Mouse (Mus musculus) layer of hippocampus, adult 9-11 months (tissue): ENCODE data around the gene Zcchc17.

Experiments
- DNase-seq: peaks from one replicate; pipeline ENCODE4 v3.0.0; 2022

The Zcchc17 gene

GRCm38 (mm10) chr4:130359486-130360237 is at the start of gene Zcchc17, which contains the start of gene Snrnp40:
Gene Zcchc17 (minus strand): TSS chr4:130359943.
Gene Snrnp40 (plus strand): TSS chr4:130360132.
- peak; percentile 99 for DNase-seq

GRCm38 (mm10) chr4:130391265-130391664 is 31.5 kb upstream of the Zcchc17 start:
- DNase-seq: no peak

DNA sequence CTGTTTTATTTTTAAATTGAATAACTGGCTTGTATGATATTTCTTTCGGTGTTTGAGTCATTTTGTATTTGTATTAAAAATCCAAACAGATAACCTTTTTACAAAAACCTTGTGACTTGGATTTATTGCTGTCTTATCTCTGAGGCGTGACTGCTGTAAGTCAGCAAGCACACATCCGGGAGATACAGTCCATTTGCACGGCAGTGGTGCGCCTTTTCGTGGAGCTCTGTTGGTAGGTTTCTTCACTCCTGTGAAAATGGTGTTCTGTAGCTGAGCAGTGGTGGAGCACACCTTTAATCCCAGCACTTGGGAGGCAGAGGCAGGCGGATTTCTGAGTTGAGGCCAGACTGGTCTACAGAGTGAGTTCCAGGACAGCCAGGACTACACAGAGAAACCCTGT is 30.2 kb upstream of the Zcchc17 start:
- no peak for DNase-seq

- DNase-seq: peak; percentile 67
Observed at GRCm38 (mm10) chr4:130389496-130389895, 29.8 kb upstream of the Zcchc17 start.

- DNase-seq: no peak
Observed at GRCm38 (mm10) chr4:130387256-130387655, 27.5 kb upstream of the Zcchc17 start.

- no peak for DNase-seq
Observed at GRCm38 (mm10) chr4:130380418-130380817, 20.7 kb upstream of the Zcchc17 start.

DNA sequence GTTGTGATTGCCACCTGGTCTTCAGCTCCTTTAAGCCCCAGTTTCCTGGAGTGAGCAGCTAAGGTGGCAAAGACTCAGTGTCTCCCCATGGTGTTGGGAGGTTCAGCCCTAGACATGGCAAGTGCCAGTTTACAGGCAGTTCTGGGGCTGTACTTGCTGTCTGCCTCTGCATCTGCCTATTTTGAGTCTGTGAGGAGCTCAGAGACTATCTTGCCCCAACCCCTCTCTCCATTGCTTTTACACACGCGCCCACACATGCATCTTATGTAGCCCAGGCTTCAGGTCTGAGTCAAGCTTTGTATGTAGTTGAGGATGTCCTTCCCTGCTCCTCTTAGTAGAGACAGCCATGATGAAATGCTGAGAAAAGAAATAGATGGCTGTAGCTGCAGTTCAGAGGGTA is 19.4 kb upstream of the Zcchc17 start:
- DNase-seq: no peak

DNA sequence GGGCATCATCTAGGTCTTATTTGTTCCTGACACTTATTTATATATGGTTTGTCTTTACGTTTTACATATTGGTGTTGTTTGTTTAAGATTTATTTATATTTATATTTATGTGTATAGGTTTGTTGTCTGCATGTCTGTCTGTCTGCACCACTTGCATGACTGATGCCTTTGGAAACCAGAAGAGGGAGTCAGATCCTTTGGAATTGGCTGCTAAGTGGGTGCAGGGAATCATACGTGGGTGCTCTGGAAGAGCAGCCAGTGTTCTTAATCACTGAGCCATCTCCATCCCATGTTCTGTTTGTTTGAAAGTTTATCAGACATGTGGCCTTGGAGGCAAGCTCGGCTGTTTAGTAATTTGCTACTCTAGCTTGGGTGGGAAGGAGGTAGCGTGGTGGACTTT is 17.8 kb upstream of the Zcchc17 start:
- DNase-seq: no peak

DNA sequence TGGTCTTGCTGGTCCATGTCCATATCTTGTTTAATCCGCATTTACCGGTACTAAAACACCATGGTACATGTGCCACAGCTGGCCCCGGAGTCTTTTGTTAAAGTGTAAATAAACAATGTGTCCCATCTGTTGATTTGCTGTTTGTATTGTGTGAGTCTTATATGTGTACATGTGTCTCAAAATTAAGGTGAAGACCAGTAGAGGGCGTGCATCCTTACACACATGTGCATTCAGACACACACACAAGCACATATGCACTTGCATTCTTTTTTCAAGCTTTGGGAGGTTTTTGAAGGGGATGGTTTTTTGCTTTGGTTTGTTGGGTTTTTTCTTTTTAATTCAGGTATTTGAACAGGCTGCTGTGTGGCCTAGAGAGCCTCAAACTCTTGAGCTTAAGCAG is 16.9 kb upstream of the Zcchc17 start:
- no peak for DNase-seq

- DNase-seq: no peak
Observed at GRCm38 (mm10) chr4:130360238-130360590, 471 bp upstream of the Zcchc17 start.

GRCm38 (mm10) chr4:130357946-130358345 is 1.8 kb downstream of the Zcchc17 start:
- no peak for DNase-seq

DNA sequence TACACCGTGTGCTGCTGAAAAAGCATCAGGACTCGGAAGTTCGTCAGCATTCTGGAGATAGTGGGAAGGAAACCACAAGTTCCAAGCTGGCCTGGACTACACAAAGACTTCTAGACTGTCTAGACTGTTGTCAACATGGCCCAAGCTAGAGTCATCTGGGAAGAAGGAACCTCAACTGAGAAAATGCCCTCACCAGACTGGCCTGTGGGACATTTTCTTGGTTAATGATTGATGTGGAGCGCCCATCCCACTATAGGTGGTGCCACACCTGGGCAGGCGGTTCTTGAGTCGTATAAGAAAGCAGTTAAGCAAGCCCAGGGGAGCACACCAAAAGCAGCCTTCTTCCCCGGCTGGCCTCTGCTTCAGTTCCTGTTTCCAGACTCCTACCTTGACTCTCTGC is 7.2 kb downstream of the Zcchc17 start:
- no peak for DNase-seq

GRCm38 (mm10) chr4:130350690-130351422 is 8.9 kb downstream of the Zcchc17 start:
- DNase-seq: no peak

DNA sequence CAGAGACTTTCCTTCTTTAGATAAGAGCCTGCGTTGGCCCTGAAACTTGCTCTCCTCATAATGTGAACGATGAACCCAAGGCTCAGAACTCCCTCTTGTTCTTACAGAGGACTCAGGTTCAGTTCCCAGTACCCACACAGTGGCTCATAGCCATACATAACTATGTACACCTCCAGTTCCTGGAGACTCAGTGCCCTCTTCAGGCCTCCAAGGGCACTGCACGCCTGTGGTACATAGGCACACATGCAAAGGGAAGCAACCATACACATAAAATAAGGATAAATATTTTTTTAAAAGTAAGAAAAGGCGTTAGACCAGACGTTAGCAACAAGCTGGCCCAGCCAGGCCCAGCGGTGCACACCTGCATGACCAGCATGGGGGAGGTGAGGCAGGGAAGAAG is 10.1 kb downstream of the Zcchc17 start:
- no peak for DNase-seq

GRCm38 (mm10) chr4:130341691-130342090 is 18.1 kb downstream of the Zcchc17 start:
- DNase-seq: no peak

- no peak for DNase-seq
Observed at GRCm38 (mm10) chr4:130335867-130336266, 23.9 kb downstream of the Zcchc17 start.

GRCm38 (mm10) chr4:130327366-130327765 is 32.4 kb downstream of the Zcchc17 start:
- no peak for DNase-seq

GRCm38 (mm10) chr4:130325446-130325845 is 34.3 kb downstream of the Zcchc17 start:
- no peak for DNase-seq

DNA sequence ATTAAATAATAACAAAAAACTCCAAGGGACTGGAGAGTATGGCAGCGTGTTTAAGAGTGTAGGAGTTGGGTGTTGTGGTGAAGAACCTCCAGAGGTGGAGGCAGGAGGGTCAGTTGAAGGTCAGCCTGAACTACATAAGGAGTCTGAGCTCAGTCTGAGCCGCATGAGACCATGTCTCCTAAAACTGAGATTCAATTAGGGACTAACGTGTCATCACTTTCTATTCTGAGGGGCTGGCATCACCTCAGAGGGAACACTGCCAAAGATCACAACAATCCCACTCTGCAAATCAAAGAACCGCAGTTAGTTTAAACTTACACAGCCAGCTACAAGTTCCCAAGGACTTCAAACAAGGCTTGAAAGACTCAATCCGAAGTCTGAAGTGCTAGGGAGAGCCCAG is 36.1 kb downstream of the Zcchc17 start:
- DNase-seq: no peak

GRCm38 (mm10) chr4:130323165-130323564 is 36.6 kb downstream of the Zcchc17 start:
- DNase-seq: no peak

DNA sequence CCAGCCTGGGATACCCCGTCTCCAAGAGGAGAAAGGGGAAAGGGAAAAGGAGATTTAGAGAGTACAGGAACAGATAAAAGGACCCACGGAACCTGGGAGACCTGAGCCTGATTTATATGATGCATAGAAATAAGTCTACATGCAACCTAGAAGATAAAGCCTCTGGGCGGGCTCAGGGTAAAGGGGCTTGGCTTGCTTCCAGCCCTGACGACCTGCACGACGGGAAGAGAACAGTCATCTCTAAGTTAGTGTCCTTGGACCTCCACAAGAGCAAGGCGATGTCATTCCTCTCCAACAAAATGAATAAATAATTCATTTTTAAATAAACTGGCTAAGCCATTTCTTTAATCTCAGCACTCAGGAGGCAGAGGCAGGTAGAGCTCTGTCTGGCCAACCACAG is 37.2 kb downstream of the Zcchc17 start:
- no peak for DNase-seq

DNA sequence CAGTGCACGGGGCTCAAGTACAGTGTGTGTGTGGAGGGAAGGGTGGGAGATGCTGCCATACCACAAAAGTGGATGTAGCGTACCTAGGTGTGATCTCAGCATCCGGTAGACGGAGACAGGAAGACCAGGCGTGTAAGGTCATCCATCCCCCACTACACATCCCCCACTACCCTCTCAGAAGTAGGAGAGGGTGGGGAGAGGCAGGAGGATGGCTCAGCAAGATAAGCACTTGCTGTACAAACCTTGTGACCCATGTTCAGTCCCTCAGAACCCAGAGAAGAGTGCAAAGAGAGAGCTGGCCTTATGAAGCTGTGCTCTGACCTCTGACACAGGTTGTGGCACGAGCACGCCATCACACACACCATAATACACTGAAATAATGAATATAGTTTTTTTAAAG is 38.1 kb downstream of the Zcchc17 start:
- no peak for DNase-seq

DNA sequence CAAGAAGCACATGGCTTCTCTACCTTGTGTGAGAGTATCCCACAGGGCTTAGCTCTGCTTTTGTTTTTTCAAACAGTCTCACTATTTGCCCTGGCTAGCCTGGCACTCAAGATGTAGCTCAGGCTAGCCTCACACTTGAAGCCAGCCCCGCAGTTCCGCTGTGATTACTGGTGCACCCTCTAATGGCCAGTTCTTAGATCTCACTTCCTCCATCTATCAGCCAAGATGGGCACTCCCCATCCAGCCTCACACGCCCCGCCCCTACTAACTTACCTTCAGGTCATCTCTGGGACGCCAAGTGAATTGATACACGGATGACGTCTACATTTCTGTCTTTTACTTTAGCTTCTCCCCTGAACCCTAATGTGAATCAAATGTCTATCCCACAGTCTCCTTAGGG is 40.2 kb downstream of the Zcchc17 start:
- DNase-seq: no peak

DNA sequence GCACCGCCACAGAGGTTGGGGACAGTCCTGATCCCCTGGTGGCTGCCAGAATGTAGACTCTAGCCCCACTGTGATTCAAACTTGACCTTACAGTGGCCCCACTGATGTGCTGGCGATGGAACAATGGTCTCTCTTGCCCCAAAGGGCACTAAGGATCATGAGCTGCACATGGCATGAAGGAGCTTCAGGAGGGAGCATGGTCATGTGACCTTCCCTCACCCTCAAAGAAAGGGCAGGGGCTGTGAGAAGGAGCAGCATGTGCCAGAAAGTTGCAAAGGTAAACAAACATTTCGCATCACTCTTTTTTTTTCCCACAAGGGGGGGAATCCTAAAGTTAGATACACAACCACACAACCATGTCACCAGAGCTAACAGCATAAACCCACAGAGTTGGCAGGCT is 41.6 kb downstream of the Zcchc17 start:
- no peak for DNase-seq

GRCm38 (mm10) chr4:130316691-130317090 is 43.1 kb downstream of the Zcchc17 start:
- no peak for DNase-seq
